Mouse (Mus musculus) intestine, embryonic 16.5 days (tissue): ENCODE measurements around the gene Rap1gap2. TPM values are rescaled to one million over a fixed set of nuclear protein-coding genes. Genes with fewer than 3 reads are reported as not detected.

Experiments
- ATAC-seq: fragments of 200-750 bp; cut with Nextera tagmentation; 2 replicates; pipeline ENCODE4 v1.8.0; 2017; ENCODE audit warnings: moderate TSS enrichment, moderate library complexity
- H3K27ac ChIP-seq: fragments of 300-500 bp; sonication (generic); 2 replicates; pipeline ENCODE4 v1.5.1; 2014; ENCODE audit warnings: mild to moderate bottlenecking, low read length
- H3K27me3 ChIP-seq: fragments of 300-500 bp; sonication (generic); replicated peaks from 2 replicates; pipeline ENCODE4 v1.6.1; 2014; ENCODE audit warnings: low read length, control low read depth, mixed read lengths; ENCODE audit not compliant: control insufficient read depth, insufficient read depth
- H3K36me3 ChIP-seq: fragments of 300-500 bp; sonication (generic); 2 replicates; pipeline ENCODE4 v1.6.1; 2014; ENCODE audit warnings: low read length, control low read depth; ENCODE audit not compliant: control insufficient read depth, insufficient read depth
- H3K4me1 ChIP-seq: fragments of 300-500 bp; sonication (generic); 2 replicates; pipeline ENCODE4 v1.6.1; 2014; ENCODE audit warnings: low read length, control low read depth, mixed read lengths; ENCODE audit not compliant: control insufficient read depth, insufficient read depth
- H3K4me2 ChIP-seq: fragments of 300-500 bp; sonication (generic); 2 replicates; pipeline ENCODE4 v1.6.1; 2014; ENCODE audit warnings: low read depth, low read length, control low read depth
- H3K4me3 ChIP-seq: fragments of 300-500 bp; sonication (generic); 2 replicates; pipeline ENCODE4 v1.5.1; 2014; ENCODE audit warnings: mild to moderate bottlenecking, low read length
- H3K9ac ChIP-seq: fragments of 300-500 bp; sonication (generic); 2 replicates; pipeline ENCODE4 v1.6.1; 2014; ENCODE audit warnings: low read depth, low read length
- H3K9me3 ChIP-seq: fragments of 300-500 bp; sonication (generic); 2 replicates; pipeline ENCODE4 v1.6.1; 2016; ENCODE audit warnings: low read length, control low read depth; ENCODE audit not compliant: control insufficient read depth
- whole genome bisulfite sequencing: fragments of 180-500 bp; shearing (Covaris S2); extraction: QIAGEN DNeasy Blood & Tissue Kit; methylation state at CpG from one replicate; pipeline ENCODE4 v1.1.7; 2014; 5-methylcytosine and 5-hydroxymethylcytosine counted together
- polyA plus RNA-seq: library from polyadenylated mRNA; unstranded; fragments of >200 nt; fragmentation: Nextera tagmentation; extraction: Ambion mirVana; gene quantifications from 2 replicates; pipeline ENCODE4 v1.2.1, GENCODE M21; 2015

The Rap1gap2 gene
- polyA plus RNA-seq, 1 experiment from 2014 or later = 8.4 TPM

- 90% methylated on average over 6 of the region's 6 CpGs for WGBS
- Histone ChIP-seq H3K9ac (no peak overlapping the region), H3K4me1 (peaks cover 3% of the 10 kb centered on the region; the same call in 1 of the 2 replicates), H3K27me3 (no peaks in the 10 kb centered on the region), H3K9me3 (no peaks in the 10 kb centered on the region; the same call in 1 of the 2 replicates), H3K27ac (no peak overlapping the region), H3K4me2 (no peak overlapping the region), H3K4me3 (no peak overlapping the region), H3K36me3 (no peaks in the 10 kb centered on the region)
- ATAC-seq = no peak
These were observed 162.7 kb downstream of the Rap1gap2 start for GRCm38 (mm10) chr11:74447991-74448403.

- Histone ChIP-seq H3K4me3 (no peak overlapping the region), H3K4me1 (peaks cover 10% of the 10 kb centered on the region), H3K27ac (no peak overlapping the region), H3K9me3 (no peaks in the 10 kb centered on the region; the same call in 1 of the 2 replicates), H3K27me3 (no peaks in the 10 kb centered on the region), H3K9ac (no peak overlapping the region), H3K4me2 (no peak overlapping the region), H3K36me3 (no peaks in the 10 kb centered on the region)
- ATAC-seq = no peak
- WGBS = 81% methylated on average over 3 of the region's 3 CpGs
These were observed 165.1 kb downstream of the Rap1gap2 start for GRCm38 (mm10) chr11:74445591-74445990.

- no peak overlapping the region for H3K4me2 ChIP-seq
- no peak overlapping the region for H3K9ac ChIP-seq
- no peak overlapping the region for H3K4me3 ChIP-seq
- 64% methylated on average over 5 of the region's 5 CpGs for WGBS
- no peak overlapping the region for H3K27ac ChIP-seq
- H3K9me3 ChIP-seq = no peaks in the 10 kb centered on the region; the same call in 1 of the 2 replicates
- no peaks in the 10 kb centered on the region for H3K27me3 ChIP-seq
- H3K36me3 ChIP-seq = no peaks in the 10 kb centered on the region
- ATAC-seq = no peak
- peaks cover 14% of the 10 kb centered on the region for H3K4me1 ChIP-seq
These were observed 166.8 kb downstream of the Rap1gap2 start for GRCm38 (mm10) chr11:74443924-74444256.

GRCm38 (mm10) chr11:74443147-74443923 is 167.4 kb downstream of the Rap1gap2 start:
- Histone ChIP-seq H3K36me3 (no peaks in the 10 kb centered on the region), H3K9me3 (no peaks in the 10 kb centered on the region; the same call in 1 of the 2 replicates), H3K4me2 (no peak overlapping the region), H3K9ac (no peak overlapping the region), H3K27me3 (no peaks in the 10 kb centered on the region), H3K4me1 (peaks cover 16% of the 10 kb centered on the region), H3K4me3 (no peak overlapping the region), H3K27ac (no peak overlapping the region)
- no peak for ATAC-seq
- WGBS = 42% methylated on average over 6 of the region's 6 CpGs

GRCm38 (mm10) chr11:74442396-74442795 is 168.3 kb downstream of the Rap1gap2 start:
- Histone ChIP-seq H3K36me3 (no peaks in the 10 kb centered on the region), H3K27me3 (no peaks in the 10 kb centered on the region), H3K4me2 (no peak overlapping the region), H3K9ac (no peak overlapping the region), H3K4me1 (peaks cover 16% of the 10 kb centered on the region), H3K9me3 (no peaks in the 10 kb centered on the region; the same call in 1 of the 2 replicates), H3K4me3 (no peak overlapping the region), H3K27ac (peak overlapping the region; percentile 35; the same call in 1 of the 2 replicates)
- 0 out of 2 replicates have a peak, but pooled peaks have one; percentile 13 for ATAC-seq
- whole genome bisulfite sequencing = 63% methylated on average over 4 of the region's 4 CpGs

GRCm38 (mm10) chr11:74440112-74440511 is 170.6 kb downstream of the Rap1gap2 start:
- Histone ChIP-seq H3K4me1 (peaks cover 16% of the 10 kb centered on the region), H3K4me3 (no peak overlapping the region), H3K4me2 (no peak overlapping the region), H3K9ac (no peak overlapping the region), H3K9me3 (no peaks in the 10 kb centered on the region; the same call in 1 of the 2 replicates), H3K27me3 (no peaks in the 10 kb centered on the region), H3K36me3 (no peaks in the 10 kb centered on the region), H3K27ac (no peak overlapping the region)
- ATAC-seq = no peak
- WGBS = 73% methylated on average over 8 of the region's 8 CpGs

- Histone ChIP-seq H3K9ac (no peak overlapping the region), H3K36me3 (no peaks in the 10 kb centered on the region), H3K4me1 (peaks cover 16% of the 10 kb centered on the region), H3K4me2 (no peak overlapping the region), H3K4me3 (no peak overlapping the region), H3K27me3 (no peaks in the 10 kb centered on the region), H3K9me3 (no peaks in the 10 kb centered on the region), H3K27ac (no peak overlapping the region)
- 34% methylated on average over 6 of the region's 6 CpGs for WGBS
- ATAC-seq = peak; percentile 76
These were observed 171.5 kb downstream of the Rap1gap2 start for GRCm38 (mm10) chr11:74439202-74439601.

GRCm38 (mm10) chr11:74438249-74438648 is 172.5 kb downstream of the Rap1gap2 start:
- 91% methylated on average over 4 of the region's 4 CpGs for WGBS
- no peak for ATAC-seq
- Histone ChIP-seq H3K4me3 (no peak overlapping the region), H3K4me2 (no peak overlapping the region), H3K27me3 (no peaks in the 10 kb centered on the region), H3K9ac (no peak overlapping the region), H3K4me1 (peaks cover 12% of the 10 kb centered on the region; the same call in 1 of the 2 replicates), H3K27ac (no peak overlapping the region), H3K36me3 (no peaks in the 10 kb centered on the region), H3K9me3 (no peaks in the 10 kb centered on the region)

- H3K4me3 ChIP-seq = no peak overlapping the region
- no peak for ATAC-seq
- no peaks in the 10 kb centered on the region for H3K36me3 ChIP-seq
- H3K4me2 ChIP-seq = no peak overlapping the region
- no peak overlapping the region for H3K27ac ChIP-seq
- H3K9me3 ChIP-seq = no peaks in the 10 kb centered on the region
- H3K9ac ChIP-seq = no peak overlapping the region
- no peaks in the 10 kb centered on the region for H3K27me3 ChIP-seq
- WGBS = 83% methylated on average over 2 of the region's 2 CpGs
- 0 out of 2 replicates have a peak, but pooled peaks cover 6% of the 10 kb centered on the region for H3K4me1 ChIP-seq
These were observed 175.3 kb downstream of the Rap1gap2 start for GRCm38 (mm10) chr11:74435366-74435765.
